Comparison of ENCODE assay signal across 9 mouse cellular contexts in genomic region chr1:40465477-40466430, GRCm38 (mm10). TPM values are rescaled to one million over a fixed set of nuclear protein-coding genes. Genes with fewer than 3 reads are reported as not detected.
A peak's percentile ranks its signal among the peaks of the same experiment; 100 is the strongest.
DNase-seq lines count a peak whose midpoint lies in the region; ATAC-seq lines count a peak whose summit lies in the region.
"Had no signal": no experiment of that assay in that cellular context is flagged by ENCODE, and none has a peak within 500 bp of the region (broad histone marks: within the 10 kb centered on the region; RNA-seq: fewer than 3 reads in every experiment).

Il18r1 (plus strand) TSS chr1:40465552.

- no peak within 1 kb of the TSS for H3K9ac ChIP-seq in midbrain, embryonic 14.5 days (replicated peaks; ENCODE audit: low read length)

- H3K4me2 ChIP-seq in midbrain, embryonic 14.5 days (ENCODE audit: low read length), result no peak within 1 kb of the TSS

- peak; percentile 7 for DNase-seq in adrenal gland, postnatal 10 days
- DNase-seq in adrenal gland, postnatal 4 days (ENCODE audit: low spot score in 2 of 2), result no peak
- peak; percentile 45 to 58 for DNase-seq in kidney, postnatal 4 days
- peak; percentile 17 for DNase-seq in ovary, adult 18-20 months (ENCODE audit: low spot score)
- DNase-seq in MN1 (ENCODE audit: low spot score), result no peak
- no peak for DNase-seq in right cerebral cortex, postnatal 36 days (ENCODE audit: low spot score in 2 of 2)
- no peak for DNase-seq in midbrain, embryonic 14.5 days

- no peaks in the 10 kb centered on the region for H3K27me3 ChIP-seq in midbrain, embryonic 14.5 days (ENCODE audit: control insufficient read depth, insufficient read depth, low read length)

- 53% methylated on average over 20 of the region's 20 CpGs for WGBS in midbrain, embryonic 14.5 days

- no peaks in the 10 kb centered on the region for H3K4me1 ChIP-seq in midbrain, embryonic 14.5 days (ENCODE audit: control insufficient read depth, insufficient read depth, low read length)

- H3K9me3 ChIP-seq in midbrain, embryonic 14.5 days (ENCODE audit: control insufficient read depth, low read length), result no peaks in the 10 kb centered on the region

- no peak within 1 kb of the TSS for H3K27ac ChIP-seq in midbrain, embryonic 14.5 days (replicated peaks; ENCODE audit: low read depth, low read length)

- H3K4me3 ChIP-seq in midbrain, embryonic 14.5 days (replicated peaks; ENCODE audit: low read depth, low read length), result no peak within 1 kb of the TSS

- no peaks in the 10 kb centered on the region for H3K36me3 ChIP-seq in midbrain, embryonic 14.5 days (ENCODE audit: control insufficient read depth, insufficient read depth, low read length)

- ATAC-seq in common myeloid progenitor, adult 5-6 weeks (replicated peaks; ENCODE audit: low read depth, poor library complexity, severe bottlenecking), result peak; percentile 61
- ATAC-seq in midbrain, embryonic 14.5 days (ENCODE audit: low FRiP score, low TSS enrichment), result no peak

RNA-seq across cellular contexts. Expression of gene Il18r1, which starts in this region (rescaled TPM):
- under 1 TPM; 0.79 to 0.81 TPM for total RNA-seq in adrenal gland, postnatal 10 days (2021)
- under 1 TPM; 0.34 to 0.59 TPM for total RNA-seq in adrenal gland, postnatal 4 days (2021)
- total RNA-seq in common myeloid progenitor, adult 5-6 weeks (2017), result 1.1 and 1.6 TPM in 2 replicates
- polyA plus RNA-seq in midbrain, embryonic 14.5 days (2014; fragmentation: Nextera tagmentation; extraction: Ambion mirVana), result not detected in 2 replicates
- polyA plus RNA-seq: C2C12 had no signal

Comparison
In these comparisons a context has a peak if more than half of its experiments do, and no peak if none do; other contexts are left out.
1. Peak in DNase-seq in adrenal gland, postnatal 10 days; RNA of the gene not detected or under 1 TPM.
2. DNase-seq: peak in kidney, postnatal 4 days (2 of 2) and ovary, adult 18-20 months (single experiment); none in adrenal gland, postnatal 4 days (0 of 2), MN1 (single experiment), right cerebral cortex, postnatal 36 days (0 of 2) and midbrain, embryonic 14.5 days (single experiment).